Mouse (Mus musculus) heart, embryonic 15.5 days (tissue): Measurements from ENCODE around the gene Wars2. TPM values are rescaled to one million over a fixed set of nuclear protein-coding genes. Genes with fewer than 3 reads are reported as not detected.

Source experiments
- ATAC-seq: fragments of 200-750 bp; cut with Nextera tagmentation; replicated peaks from 2 replicates; pipeline ENCODE4 v1.8.0; 2017; ENCODE audit warnings: low read depth, moderate TSS enrichment; ENCODE audit not compliant: insufficient number of reproducible peaks, insufficient read depth, low FRiP score
- H3K27ac ChIP-seq: fragments of 300-500 bp; sonication (generic); 2 replicates; pipeline ENCODE4 v1.5.1; 2015; ENCODE audit warnings: mild to moderate bottlenecking, inconsistent platforms
- H3K27me3 ChIP-seq: fragments of 300-500 bp; sonication (generic); 2 replicates; pipeline ENCODE4 v1.6.1; 2015; ENCODE audit warnings: inconsistent platforms
- H3K36me3 ChIP-seq: fragments of 300-500 bp; sonication (generic); 2 replicates; pipeline ENCODE4 v1.6.1; 2015; ENCODE audit warnings: mild to moderate bottlenecking, inconsistent platforms
- H3K4me1 ChIP-seq: fragments of 300-500 bp; sonication (generic); replicated peaks from 2 replicates; pipeline ENCODE4 v1.6.1; 2015; ENCODE audit warnings: inconsistent platforms
- H3K4me2 ChIP-seq: fragments of 300-500 bp; sonication (generic); 2 replicates; pipeline ENCODE4 v1.6.1; 2015; ENCODE audit warnings: inconsistent platforms, mild to moderate bottlenecking, moderate library complexity
- H3K4me3 ChIP-seq: fragments of 300-500 bp; sonication (generic); 2 replicates; pipeline ENCODE4 v1.5.1; 2015; ENCODE audit warnings: mild to moderate bottlenecking, inconsistent platforms
- H3K9ac ChIP-seq: fragments of 300-500 bp; sonication (generic); 2 replicates; pipeline ENCODE4 v1.6.1; 2015; ENCODE audit warnings: mild to moderate bottlenecking, inconsistent platforms
- H3K9me3 ChIP-seq: fragments of 300-500 bp; sonication (generic); replicated peaks from 2 replicates; pipeline ENCODE4 v1.6.1; 2016; ENCODE audit warnings: inconsistent platforms
- WGBS: fragments of 180-500 bp; shearing (Covaris S2); methylation state at CpG from one replicate; pipeline ENCODE4 v1.1.7; 2015; ENCODE audit warnings: mixed read lengths; 5-methylcytosine and 5-hydroxymethylcytosine counted together
- microRNA-seq: library from miRNA; unstranded; fragments of <30 nt; microRNA quantifications from one replicate; pipeline ENCODE4, GENCODE M21; 2016
- polyA plus RNA-seq: library from polyadenylated mRNA; unstranded; fragments of >200 nt; fragmentation: Nextera tagmentation; extraction: Ambion mirVana; gene quantifications from 2 replicates; pipeline ENCODE4 v1.2.1, GENCODE M21; 2015

Wars2 gene
- polyA plus RNA-seq, 1 experiment from 2014 or later = 6.2 TPM

- Histone ChIP-seq H3K27me3 (no peaks in the 10 kb centered on the region), H3K4me3 (no peak overlapping the region), H3K4me2 (no peak overlapping the region), H3K4me1 (peaks cover 6% of the 10 kb centered on the region), H3K9me3 (no peaks in the 10 kb centered on the region), H3K27ac (no peak overlapping the region), H3K9ac (no peak overlapping the region), H3K36me3 (no peaks in the 10 kb centered on the region)
- ATAC-seq = no peak
- 40% methylated on average over 2 of the region's 2 CpGs for WGBS
Measured at GRCm38 (mm10) chr3:99288302-99288701, 147.4 kb downstream of the Wars2 start.

Small RNA genes within 50 kb of the gene (microRNA-seq; reads per million reads assigned to microRNA genes)
- gene Mir6481 = not detected

Other genes with a start within 250 kb of the Wars2 start
- gene Hao2, start 247.8 kb upstream of the Wars2 start, polyA plus RNA-seq = 0.24 TPM in 1 of 2 replicates, not detected in the other
- 0.08 and 0.13 TPM in 2 replicates for gene Tbx15, start 99.3 kb downstream of the Wars2 start, polyA plus RNA-seq